Mouse (Mus musculus): Measurements from ENCODE around the gene Casz1.

DNA sequence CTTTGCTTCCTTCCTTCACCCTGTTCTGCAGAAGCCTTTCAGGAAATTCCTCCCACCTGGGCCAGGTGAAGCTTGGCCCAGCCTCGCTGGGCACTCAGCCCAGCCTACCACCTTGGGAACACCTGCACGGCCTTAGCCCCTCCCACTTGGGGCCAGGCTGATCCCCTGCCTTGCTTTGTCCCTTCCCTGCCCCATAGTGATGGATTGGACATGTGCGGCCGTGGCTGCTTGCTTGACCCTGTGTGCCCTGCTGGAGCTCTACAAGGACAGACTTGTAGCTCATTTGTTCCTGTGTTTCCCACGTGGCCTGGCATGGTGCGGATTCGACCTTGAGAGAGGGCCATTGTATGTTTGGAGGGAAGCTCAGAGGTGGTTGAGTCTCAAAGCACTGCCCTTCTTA is 54.0 kb downstream of the Casz1 start:
- TF ChIP-seq CTCF (IDR thresholded peaks at IDR 0.05; ENCODE audit: low read depth) (no peak), EP300 (IDR thresholded peaks at IDR 0.05; ENCODE audit: low read depth) (no peak)

Measured in liver, embryonic 14.5 days (tissue).